Mouse (Mus musculus) regulatory T cell (primary cell): ENCODE results near the gene Col11a2.

Experiments
- in situ Hi-C: fragments of 300-600 bp; cut with MboI, MseI; formaldehyde crosslinking; loops from one replicate; pipeline ENCODE4 v1.15.1; 2025; ENCODE audit warnings: high pct_unique_total_duplicates

The Col11a2 gene

DNA sequence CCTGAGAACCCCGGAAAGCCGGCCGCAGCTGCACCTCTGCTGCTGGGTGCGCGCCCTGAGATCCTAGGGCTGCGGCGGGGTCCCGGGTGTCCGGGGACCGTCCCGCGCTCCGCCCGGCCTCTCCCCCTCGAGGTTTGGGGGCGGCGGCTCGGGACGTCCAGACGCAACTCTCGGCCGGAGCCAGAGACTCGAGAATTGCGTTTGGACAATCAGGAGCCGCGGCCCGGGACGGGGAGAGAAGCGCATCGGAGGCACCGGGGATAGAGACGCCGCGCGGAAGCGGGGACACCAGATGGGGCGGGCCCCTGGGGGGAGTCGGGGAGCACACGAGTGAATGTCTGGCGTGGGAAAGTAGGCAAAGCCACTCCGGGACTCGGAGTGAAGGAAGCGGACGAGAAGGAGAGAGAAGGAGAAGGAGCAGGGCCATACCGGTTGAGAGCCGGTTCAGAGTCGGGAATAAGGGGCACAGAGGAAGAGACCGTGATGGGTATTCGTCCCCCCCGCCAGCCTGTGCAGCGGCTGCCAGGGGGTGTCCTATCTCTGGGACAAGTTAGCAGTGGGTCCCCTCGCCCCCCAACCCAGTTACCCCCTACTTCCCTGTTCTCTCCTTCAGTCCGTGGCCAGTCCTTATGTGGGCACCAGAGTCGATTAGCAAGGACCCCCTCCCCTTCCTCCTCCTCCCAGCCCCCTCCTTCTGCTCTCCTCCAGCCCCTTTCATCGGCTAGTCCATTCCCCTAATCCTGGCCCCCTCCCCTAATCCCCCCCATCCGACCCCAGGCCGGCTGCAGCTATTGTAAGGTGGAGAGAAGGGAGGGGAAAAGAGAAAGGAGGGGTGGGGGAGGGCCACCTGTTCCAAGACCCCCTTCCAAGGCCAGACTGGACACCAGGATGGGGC is 14.1 kb upstream of the Col11a2 start:
- in situ Hi-C loops: loop anchor here (5.0 to 25.0 kb wide), 2 partner anchors 68 to 812 kb away; partner anchors contain the start of genes Dxo, Rps18, Stk19 and Vps52

DNA sequence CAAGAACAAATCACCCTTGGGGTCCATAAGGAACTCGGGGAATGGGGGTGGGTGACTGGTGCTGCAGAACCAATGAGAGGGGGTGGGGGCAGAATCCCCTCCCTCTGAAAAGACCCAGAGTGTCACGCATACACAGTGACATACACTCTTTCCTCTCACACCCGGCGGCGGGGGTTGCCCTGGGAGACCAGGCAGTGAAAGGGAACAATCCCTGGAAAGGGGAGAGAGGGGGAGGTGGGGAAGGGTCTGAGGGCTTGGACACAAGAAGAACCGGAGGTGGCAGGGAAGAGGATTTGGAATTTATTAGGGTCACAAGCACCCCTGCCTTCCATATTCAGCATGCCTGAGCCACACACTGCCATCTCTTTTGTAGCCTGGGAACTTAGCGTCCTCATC is 13.5 kb upstream of the Col11a2 start:
- in situ Hi-C loops: loop anchor here (25.0 kb wide), 1 partner anchor 812 kb away; the partner anchor contains the start of genes Dxo and Stk19

DNA sequence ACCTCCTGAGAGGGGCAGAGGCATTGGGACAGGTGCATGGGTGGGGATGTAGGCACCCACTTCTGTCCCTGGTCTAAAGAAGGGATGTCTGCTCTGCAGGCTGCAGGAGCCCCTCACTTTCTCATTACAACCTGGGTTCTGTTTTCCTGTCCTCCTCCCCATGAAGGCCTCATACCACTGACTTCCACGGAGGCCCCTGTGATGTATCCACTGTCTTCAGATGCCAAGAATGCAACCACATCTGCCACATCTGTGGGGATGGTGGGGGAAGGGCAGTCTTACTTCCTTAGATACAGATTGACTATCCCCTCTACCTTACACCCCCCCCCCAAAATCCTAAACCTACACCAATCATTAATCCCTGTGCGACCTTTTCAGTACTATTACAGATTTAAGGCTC is 13.0 kb upstream of the Col11a2 start:
- in situ Hi-C loops: loop anchor here (25.0 kb wide), 1 partner anchor 811 kb away; the partner anchor contains the start of genes Dxo and Stk19

DNA sequence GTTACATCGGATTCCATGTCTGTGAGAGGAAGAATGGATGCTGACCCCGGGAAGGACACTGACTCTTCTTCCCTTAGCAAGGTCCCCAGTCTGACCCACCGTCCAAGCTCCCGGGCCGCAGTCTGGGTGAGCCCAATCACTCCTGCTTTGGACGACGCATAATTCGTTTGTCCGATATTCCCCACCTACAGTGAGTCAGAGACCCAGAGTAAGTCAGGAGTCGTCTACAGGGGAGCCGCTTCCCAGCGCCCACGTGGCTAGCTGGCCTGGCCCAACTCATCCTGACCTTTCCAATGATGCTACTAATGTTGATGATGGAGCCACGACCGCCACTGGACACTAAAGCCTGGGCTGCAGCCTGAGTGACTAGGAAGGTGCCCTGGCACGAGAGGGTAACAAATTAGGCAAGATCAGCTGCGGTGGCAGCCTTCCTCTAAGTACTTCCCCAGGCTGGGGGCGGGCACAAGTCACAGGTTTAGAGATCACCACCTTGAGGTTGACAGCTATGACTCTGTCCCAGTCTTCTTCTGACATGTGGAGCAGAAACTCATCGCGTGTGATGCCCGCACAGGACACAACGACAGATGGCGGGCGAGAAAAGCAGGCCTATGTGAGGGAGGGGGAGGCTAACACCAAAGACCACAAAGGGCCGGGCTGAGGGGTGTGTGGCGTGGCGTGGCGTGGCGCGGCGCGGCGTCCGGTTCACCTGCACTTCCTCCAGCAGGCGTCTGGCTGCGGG is 12.2 kb upstream of the Col11a2 start:
- in situ Hi-C loops: loop anchor here (25.0 kb wide), 1 partner anchor 810 kb away; the partner anchor contains the start of genes Dxo and Stk19

DNA sequence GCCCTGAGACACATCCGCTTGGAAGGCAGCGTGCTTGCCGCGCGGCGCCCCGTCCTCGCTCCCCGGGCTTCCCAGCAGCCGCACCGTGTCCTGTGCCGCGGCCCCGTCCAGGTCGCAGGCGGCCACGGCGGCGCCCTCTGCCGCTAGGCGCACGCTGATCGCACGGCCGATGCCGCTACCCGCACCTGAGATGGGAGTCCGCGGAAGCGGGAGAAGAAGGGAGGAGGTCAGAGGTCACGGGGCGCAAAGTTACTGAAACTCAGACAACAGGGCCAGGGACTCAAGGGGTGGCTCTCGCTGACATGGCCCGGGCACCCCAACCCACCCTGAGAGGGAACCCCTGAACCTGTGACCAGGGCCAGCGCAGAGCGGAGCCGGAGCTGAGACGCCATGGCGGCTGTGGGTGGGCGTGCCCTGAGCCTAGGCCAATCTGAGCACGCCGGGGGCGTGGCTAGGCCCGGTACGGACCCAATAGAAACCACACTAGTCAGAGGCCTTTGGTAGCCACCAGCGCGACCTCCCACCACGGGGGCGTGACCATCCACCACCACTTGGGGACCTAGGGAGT is 11.5 kb upstream of the Col11a2 start, which contains the start of gene H2-Ke6:
Gene H2-Ke6, minus strand, starts transcription at position 405 of the 568 bp plus-strand sequence.
- in situ Hi-C loops: loop anchor here (25.0 kb wide), 1 partner anchor 810 kb away; the partner anchor contains the start of genes Dxo and Stk19

DNA sequence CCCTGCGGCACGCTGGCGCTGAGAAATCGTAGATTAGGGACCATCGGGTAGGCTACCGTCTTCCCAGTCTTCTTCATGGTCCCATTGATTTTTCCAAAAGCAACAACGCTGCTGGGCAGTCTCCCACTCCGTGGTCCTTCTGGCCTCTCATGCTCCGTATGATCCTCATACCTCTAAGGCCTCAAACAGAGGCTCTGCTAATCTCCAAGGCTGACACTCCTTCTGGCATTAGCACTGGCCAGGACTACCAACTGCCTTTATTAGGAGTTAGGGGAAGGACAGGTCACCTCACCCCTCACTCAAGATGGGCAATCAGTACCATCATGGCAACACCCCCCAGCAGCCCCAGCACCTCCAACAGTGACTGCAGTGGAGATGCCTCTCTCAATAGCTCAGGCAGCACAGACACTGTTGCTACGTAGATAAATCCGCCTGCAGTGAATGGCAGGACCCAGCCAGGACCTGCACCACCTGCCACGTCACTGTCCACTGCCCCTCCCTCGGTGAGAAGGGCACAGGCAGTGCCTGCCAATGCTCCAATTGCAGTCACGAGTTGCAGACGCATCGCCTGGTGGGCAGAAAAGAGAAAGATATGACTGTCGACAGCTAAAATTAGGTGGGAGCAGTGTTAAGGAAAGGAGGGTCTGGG is 10.6 kb upstream of the Col11a2 start:
- in situ Hi-C loops: loop anchor here (25.0 kb wide), 1 partner anchor 809 kb away; the partner anchor contains the start of genes Dxo and Stk19

DNA sequence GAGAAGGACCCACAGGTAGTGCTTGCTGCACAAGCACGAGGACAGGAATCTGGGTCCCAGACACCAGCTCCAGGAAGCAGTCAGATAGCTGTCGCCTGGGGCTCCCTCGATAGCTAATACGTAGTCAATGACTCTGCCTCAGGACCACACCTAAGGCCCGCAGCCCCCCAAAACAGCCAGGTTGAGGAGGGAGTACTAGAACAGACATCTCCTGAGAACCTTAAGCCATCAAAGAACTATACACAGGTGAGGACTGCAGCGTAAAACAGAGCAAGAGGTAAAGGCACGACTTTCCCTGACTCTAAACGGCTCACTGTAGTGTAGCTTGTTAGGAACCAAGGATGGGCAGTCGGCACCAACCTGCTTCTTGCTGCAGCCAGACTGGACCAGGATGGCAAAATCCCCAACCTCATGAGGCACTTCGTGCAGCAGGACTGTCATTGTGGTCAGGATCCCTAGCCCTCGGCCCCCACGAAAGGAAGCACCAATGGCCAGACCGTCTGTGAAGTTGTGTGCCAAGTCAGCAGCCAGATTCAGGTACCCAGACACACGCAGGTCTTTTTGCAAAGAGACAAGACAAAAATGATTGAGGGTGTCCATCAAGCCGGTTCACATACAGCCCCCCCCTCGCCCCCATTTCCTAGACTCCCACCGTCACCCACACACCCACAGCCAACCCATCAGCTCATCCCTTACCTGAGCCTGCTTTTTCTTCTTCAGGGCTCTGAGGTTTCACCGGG is 9.9 kb upstream of the Col11a2 start:
- in situ Hi-C loops: loop anchor here (25.0 kb wide), 1 partner anchor 808 kb away; the partner anchor contains the start of genes Dxo and Stk19

DNA sequence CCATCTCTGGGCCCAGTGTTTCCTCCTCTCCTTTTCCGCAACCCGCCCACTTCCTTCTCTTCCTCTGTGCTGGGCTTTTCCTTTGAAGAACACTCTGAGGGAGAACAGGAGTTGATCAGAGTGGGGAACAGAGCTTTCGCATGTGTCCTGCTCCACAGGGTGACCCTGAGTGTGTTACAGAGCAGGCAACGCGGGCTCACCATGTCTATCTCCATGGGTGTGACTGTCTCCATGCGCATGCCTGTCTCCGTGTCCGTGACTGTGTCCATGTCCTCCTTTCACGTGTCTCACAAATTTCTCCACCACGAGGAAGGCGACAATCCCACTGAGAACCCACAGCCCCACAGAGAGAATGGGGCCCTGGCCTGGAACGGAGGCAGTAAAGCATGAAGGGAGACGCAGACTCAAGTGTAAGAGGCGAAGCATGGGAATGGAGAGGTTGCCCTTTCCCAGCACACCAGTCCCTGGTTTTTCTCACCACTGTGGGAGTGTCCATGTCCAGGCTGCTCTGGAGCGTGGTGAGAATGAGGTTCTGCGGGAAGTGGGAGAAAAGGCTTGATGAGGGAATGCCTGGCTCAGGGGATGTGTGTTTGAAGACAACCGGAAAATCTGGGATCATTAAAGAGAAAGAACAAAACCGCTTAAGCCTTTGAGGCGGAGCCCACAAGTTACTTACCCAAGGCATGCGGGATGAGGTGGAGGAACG is 9.2 kb upstream of the Col11a2 start:
- in situ Hi-C loops: loop anchor here (10.0 to 25.0 kb wide), 2 partner anchors 615 to 807 kb away; partner anchors contain the start of genes Atf6b, Dxo, Fkbpl and Stk19

DNA sequence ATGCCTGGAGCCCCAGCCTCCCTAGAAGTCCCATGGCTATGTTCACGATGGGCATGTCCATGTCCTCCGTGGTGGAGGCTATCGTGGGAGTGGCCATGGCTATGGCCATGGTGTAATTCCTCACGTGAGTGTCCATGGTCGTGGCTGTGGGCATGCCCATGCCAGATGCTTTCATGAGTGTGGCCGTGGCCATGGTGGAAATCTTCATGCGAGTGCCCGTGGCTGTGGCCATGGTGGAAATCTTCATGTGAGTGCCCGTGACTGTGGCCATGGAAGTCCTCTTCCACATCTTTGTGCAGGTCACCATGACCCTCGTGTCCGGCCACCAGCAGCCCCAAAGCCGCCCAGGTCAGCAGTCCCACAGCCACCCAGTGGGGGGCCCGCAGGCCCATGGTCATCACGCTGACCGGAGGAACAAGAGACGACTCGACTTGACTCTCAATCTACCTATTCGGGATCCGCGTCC is 8.3 kb upstream of the Col11a2 start:
- in situ Hi-C loops: loop anchor here (10.0 to 25.0 kb wide), 2 partner anchors 614 to 806 kb away; partner anchors contain the start of genes Atf6b, Dxo, Fkbpl and Stk19

DNA sequence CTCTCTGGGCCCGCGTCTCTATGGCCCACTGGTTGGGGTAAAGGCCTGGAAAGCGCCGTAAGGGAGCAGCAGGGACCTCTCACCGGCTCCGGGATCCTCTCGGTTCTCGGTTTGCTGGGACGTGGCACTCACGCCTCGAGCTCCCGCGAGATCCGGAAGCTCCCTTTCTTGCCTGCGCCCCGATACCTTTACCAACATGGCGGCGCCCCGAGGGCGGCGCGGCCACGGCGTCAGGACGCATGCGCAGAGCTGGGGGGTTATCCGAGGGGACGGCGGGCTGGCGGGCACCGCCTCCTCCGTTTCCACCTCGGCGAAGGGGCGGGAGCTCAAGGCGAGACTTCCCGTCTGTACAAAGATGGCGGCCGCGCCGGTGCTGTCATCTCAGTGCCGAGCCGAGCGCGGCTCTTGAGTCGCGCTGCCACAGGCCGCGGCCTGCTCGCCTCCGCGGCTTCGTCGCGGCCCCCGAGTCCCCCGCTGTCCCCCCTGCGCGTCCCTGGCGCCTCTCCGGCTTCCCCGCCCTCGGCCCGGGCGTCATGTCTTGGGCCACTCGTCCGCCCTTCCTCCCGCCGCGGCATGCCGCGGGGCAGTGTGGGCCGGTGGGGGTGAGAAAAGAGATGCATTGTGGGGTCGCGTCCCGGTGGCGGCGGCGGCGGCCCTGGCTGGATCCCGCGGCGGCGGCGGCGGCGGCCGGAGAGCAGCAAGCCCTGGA is 7.6 kb upstream of the Col11a2 start, which contains the start of the genes Slc39a7 and Rxrb:
Gene Slc39a7, minus strand, starts transcription at position 218 of the 709 bp plus-strand sequence.
Gene Rxrb, plus strand, starts transcription at position 348 of the 709 bp plus-strand sequence.
- in situ Hi-C loops: loop anchor here (10.0 to 25.0 kb wide), 2 partner anchors 613 to 806 kb away; partner anchors contain the start of genes Atf6b, Dxo, Fkbpl and Stk19

DNA sequence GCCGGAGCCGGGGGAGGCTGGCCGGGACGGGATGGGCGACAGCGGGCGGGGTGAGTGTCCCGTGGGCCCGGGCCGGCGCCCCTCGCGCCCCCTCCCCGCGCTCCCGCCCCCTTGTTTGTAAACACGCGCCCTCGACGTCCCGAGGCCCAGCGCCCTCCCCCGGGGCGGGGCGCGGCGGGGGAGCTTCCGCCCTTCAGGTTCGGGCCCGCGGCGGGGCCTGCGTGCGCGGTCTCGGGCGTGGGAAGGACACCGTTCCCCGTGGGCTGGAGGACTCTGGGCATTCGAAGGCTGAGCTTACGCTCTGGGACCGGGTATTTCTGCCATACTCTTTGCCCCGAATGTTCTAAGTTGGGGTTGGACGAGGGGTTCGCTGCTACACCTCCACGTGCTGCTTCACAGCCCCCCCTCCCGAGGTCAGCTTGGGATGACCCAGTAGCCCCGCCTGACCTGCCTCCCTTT is 7.0 kb upstream of the Col11a2 start:
- in situ Hi-C loops: loop anchor here (10.0 to 25.0 kb wide), 2 partner anchors 613 to 805 kb away; partner anchors contain the start of genes Atf6b, Dxo, Fkbpl and Stk19

DNA sequence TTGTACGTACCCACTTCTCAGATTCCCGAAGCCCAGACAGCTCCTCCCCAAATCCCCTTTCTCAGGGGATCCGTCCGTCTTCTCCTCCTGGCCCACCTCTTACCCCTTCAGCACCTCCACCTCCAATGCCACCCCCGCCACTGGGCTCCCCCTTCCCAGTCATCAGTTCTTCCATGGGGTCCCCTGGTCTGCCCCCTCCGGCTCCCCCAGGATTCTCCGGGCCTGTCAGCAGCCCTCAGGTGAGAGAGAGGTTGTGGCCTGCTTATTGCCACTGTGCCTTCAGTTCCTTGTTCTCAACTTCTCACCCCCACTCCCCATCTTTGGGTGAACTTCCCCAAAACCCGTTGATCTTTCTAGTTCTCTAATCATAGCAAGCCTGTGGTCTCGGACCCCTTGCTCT is 6.4 kb upstream of the Col11a2 start:
- in situ Hi-C loops: loop anchor here (10.0 to 25.0 kb wide), 2 partner anchors 612 to 804 kb away; partner anchors contain the start of genes Atf6b, Dxo, Fkbpl and Stk19

DNA sequence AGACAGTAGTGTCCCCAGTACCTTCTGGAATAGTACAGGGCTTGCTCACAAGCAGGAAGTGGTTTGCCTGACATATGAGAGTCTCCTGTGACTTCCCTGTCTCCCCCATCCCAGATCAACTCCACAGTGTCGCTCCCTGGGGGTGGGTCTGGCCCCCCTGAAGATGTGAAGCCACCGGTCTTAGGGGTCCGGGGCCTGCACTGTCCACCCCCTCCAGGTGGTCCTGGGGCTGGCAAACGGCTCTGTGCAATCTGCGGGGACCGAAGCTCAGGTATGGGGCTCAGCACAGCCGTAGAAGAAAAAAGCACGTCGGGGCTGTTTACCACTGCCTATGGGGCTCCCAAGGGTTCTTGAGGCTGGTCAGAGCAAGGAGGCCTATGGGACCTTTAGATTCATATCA is 5.8 kb upstream of the Col11a2 start:
- in situ Hi-C loops: loop anchor here (10.0 to 25.0 kb wide), 2 partner anchors 611 to 804 kb away; partner anchors contain the start of genes Atf6b, Dxo, Fkbpl and Stk19

DNA sequence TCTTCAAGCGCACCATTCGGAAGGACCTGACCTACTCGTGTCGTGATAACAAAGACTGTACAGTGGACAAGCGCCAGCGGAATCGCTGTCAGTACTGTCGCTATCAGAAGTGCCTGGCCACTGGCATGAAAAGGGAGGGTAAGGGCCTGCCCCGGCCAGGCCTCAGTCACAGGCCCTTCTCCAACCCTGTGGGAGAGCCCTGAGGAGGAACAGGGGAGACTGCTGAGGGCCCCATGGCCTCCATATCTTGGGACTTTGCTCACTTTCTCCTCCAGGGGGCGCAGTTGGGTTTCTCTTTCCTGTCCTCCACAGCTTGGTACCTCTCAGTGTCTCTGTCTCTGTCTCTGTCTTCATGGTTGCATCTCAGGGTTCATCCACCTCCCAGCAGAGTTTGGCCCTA is 5.2 kb upstream of the Col11a2 start:
- in situ Hi-C loops: loop anchor here (10.0 to 25.0 kb wide), 2 partner anchors 611 to 803 kb away; partner anchors contain the start of genes Atf6b, Dxo, Fkbpl and Stk19

DNA sequence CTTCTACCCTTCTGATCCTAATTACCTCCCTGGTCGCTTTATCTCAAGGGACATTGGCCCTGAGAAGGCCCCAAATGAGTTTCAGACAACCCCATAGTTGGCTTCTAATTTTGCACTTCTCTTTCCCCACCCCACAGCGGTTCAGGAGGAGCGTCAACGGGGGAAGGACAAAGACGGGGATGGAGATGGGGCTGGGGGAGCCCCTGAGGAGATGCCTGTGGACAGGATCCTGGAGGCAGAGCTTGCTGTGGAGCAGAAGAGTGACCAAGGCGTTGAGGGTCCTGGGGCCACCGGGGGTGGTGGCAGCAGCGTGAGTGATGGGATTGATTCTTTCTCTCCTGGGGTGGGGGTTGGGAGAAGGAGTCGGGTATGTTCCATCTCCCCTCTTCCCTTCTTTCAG is 3.7 kb upstream of the Col11a2 start:
- in situ Hi-C loops: loop anchor here (10.0 to 25.0 kb wide), 2 partner anchors 609 to 802 kb away; partner anchors contain the start of genes Atf6b, Dxo, Fkbpl and Stk19

DNA sequence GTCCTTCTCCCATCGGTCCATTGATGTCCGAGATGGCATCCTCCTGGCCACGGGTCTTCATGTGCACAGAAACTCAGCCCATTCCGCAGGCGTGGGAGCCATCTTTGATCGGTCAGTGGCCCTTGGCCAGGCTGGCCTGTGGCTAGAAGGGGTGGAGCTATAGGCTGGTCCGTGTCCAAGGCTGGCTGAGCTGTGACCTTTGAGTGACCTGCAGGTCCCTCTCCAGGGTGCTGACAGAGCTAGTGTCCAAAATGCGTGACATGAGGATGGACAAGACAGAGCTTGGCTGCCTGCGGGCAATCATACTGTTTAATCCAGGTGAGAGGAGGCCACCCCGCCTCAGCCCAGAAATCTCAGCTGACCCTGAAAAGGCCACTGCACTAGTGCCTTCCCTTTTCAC is 2.6 kb upstream of the Col11a2 start:
- in situ Hi-C loops: loop anchor here (10.0 to 25.0 kb wide), 2 partner anchors 608 to 801 kb away; partner anchors contain the start of genes Atf6b, Dxo, Fkbpl and Stk19

DNA sequence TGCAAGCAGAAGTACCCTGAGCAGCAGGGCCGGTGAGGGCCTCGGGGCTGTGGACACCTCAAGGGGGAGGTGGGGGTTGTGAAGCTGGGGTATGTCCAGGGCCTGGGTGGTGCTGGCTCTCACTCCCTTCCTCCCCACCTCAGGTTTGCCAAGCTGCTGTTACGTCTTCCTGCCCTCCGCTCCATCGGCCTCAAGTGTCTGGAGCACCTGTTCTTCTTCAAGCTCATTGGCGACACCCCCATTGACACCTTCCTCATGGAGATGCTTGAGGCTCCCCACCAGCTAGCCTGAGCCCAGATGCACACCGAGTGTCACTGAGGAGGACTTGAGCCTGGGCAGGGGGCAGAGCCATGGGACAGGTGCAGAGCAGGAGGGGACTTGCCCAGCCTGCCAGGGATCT is 2.0 kb upstream of the Col11a2 start:
- in situ Hi-C loops: loop anchor here (10.0 to 25.0 kb wide), 2 partner anchors 608 to 800 kb away; partner anchors contain the start of genes Atf6b, Dxo, Fkbpl and Stk19
